Mouse (Mus musculus) megakaryocyte, embryonic 14.5 days (primary cell): ENCODE measurements at regions not wholly inside any gene's neighbourhood (a gene's known extent, or its start where the extent isn't known, plus 50 kb on each side); places are given as distances from the start of the nearest gene placed in this dataset.

Experiments
- FLI1 ChIP-seq: IDR thresholded peaks from 2 replicates; pipeline ENCODE4 v1.6.1; 2012; ENCODE audit warnings: low read length, inconsistent platforms, mixed read lengths
- GATA1 ChIP-seq: IDR thresholded peaks from 3 replicates; pipeline ENCODE4 v1.6.1; 2012; ENCODE audit warnings: mixed read lengths, low read length, inconsistent platforms, borderline replicate concordance

DNA sequence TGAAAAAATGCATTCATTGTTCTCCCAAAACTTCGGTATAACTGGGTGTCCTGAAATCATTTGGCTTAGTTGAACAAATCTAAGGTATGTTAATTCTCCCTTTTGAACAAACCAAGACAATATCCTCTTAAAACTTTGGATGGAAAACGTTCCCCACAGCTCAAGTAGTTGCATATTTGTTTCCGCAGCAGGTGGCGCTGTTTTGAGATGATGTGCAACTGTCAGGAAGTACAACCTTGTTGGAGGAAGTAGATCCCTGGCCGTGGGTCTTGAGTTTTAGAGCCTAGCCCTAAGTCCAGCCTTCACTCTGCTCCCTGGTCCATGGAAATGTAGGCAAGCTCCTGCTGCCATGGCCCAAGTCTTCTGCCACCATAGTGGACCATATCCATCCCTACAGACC, 252.5 kb downstream of the Pdcd6ip start:
- no peak for TF ChIP-seq GATA1
- no peak for TF ChIP-seq FLI1
